Mouse (Mus musculus) thymus, postnatal 10 days (tissue): Measurements from ENCODE around the gene Zbtb25.
A peak's percentile ranks its signal among the peaks of the same experiment; 100 is the strongest.

Source experiments
- DNase-seq, 2 experiments: peaks; one replicate each; pipeline ENCODE4 v3.0.0; 2021; ENCODE audit warnings: low spot score in 2 of 2

Zbtb25 gene

GRCm38 (mm10) chr12:76336111-76336965, 33.1 kb downstream of the Zbtb25 start:
- DNase-seq, result no peak

- DNase-seq, result no peak
Measured at GRCm38 (mm10) chr12:76335641-76336040, 33.8 kb downstream of the Zbtb25 start.

- DNase-seq, result no peak
Measured at GRCm38 (mm10) chr12:76333688-76334087, 35.7 kb downstream of the Zbtb25 start.

GRCm38 (mm10) chr12:76328567-76329354, 40.6 kb downstream of the Zbtb25 start:
- no peak for DNase-seq

- DNase-seq, result no peak
Measured at GRCm38 (mm10) chr12:76326437-76327220, 42.8 kb downstream of the Zbtb25 start.

GRCm38 (mm10) chr12:76324679-76325431, 44.5 kb downstream of the Zbtb25 start, which contains the start of gene Akap5:
TSS of gene Akap5 (plus strand) at chr12:76324891.
- DNase-seq, result peak; percentile 38 to 56

GRCm38 (mm10) chr12:76318282-76319212, 50.9 kb downstream of the Zbtb25 start:
- DNase-seq, result no peak

GRCm38 (mm10) chr12:76311951-76312350, 57.5 kb downstream of the Zbtb25 start:
- DNase-seq, result no peak

GRCm38 (mm10) chr12:76311227-76311626, 58.2 kb downstream of the Zbtb25 start:
- DNase-seq, result no peak

- DNase-seq, result no peak
Measured at GRCm38 (mm10) chr12:76310633-76311032, 58.8 kb downstream of the Zbtb25 start.

GRCm38 (mm10) chr12:76310007-76310406, 59.4 kb downstream of the Zbtb25 start:
- DNase-seq, result no peak

GRCm38 (mm10) chr12:76308436-76308835, 61.0 kb downstream of the Zbtb25 start:
- no peak for DNase-seq

GRCm38 (mm10) chr12:76307964-76308363, 61.4 kb downstream of the Zbtb25 start:
- DNase-seq, result no peak

- no peak for DNase-seq
Measured at GRCm38 (mm10) chr12:76306852-76307561, 62.4 kb downstream of the Zbtb25 start.

GRCm38 (mm10) chr12:76305107-76305506, 64.3 kb downstream of the Zbtb25 start:
- DNase-seq, result no peak

- no peak for DNase-seq
Measured at GRCm38 (mm10) chr12:76304199-76304598, 65.2 kb downstream of the Zbtb25 start.

GRCm38 (mm10) chr12:76303474-76303873, 65.9 kb downstream of the Zbtb25 start:
- DNase-seq, result no peak

- no peak for DNase-seq
Measured at GRCm38 (mm10) chr12:76300367-76300766, 69.0 kb downstream of the Zbtb25 start.

- no peak for DNase-seq
Measured at GRCm38 (mm10) chr12:76299361-76299906, 70.0 kb downstream of the Zbtb25 start.
